Mouse (Mus musculus) embryonic facial prominence, embryonic 12.5 days (tissue): ENCODE results near the gene Olfr1028. TPM values are rescaled to one million over a fixed set of nuclear protein-coding genes. Genes with fewer than 3 reads are reported as not detected.

Experiments
- ATAC-seq: fragments of 200-750 bp; cut with Nextera tagmentation; 2 replicates; pipeline ENCODE4 v1.8.0; 2017; ENCODE audit not compliant: insufficient number of reproducible peaks, insufficient read depth, low FRiP score, low TSS enrichment
- H3K27ac ChIP-seq: fragments of 300-500 bp; sonication (generic); 2 replicates; pipeline ENCODE4 v1.5.1; 2016; ENCODE audit warnings: mild to moderate bottlenecking
- H3K27me3 ChIP-seq: fragments of 300-500 bp; sonication (generic); 2 replicates; pipeline ENCODE4 v1.6.1; 2016; ENCODE audit warnings: mild to moderate bottlenecking, moderate library complexity
- H3K36me3 ChIP-seq: fragments of 300-500 bp; sonication (generic); 2 replicates; pipeline ENCODE4 v1.6.1; 2016; ENCODE audit warnings: mild to moderate bottlenecking
- H3K4me1 ChIP-seq: fragments of 300-500 bp; sonication (generic); 2 replicates; pipeline ENCODE4 v1.6.1; 2016
- H3K4me2 ChIP-seq: fragments of 300-500 bp; sonication (generic); replicated peaks from 2 replicates; pipeline ENCODE4 v1.6.1; 2016; ENCODE audit warnings: mild to moderate bottlenecking, moderate library complexity
- H3K4me3 ChIP-seq: fragments of 300-500 bp; sonication (generic); 2 replicates; pipeline ENCODE4 v1.5.1; 2016; ENCODE audit warnings: mild to moderate bottlenecking
- H3K9ac ChIP-seq: fragments of 300-500 bp; sonication (generic); 2 replicates; pipeline ENCODE4 v1.6.1; 2016; ENCODE audit warnings: mild to moderate bottlenecking, moderate library complexity
- H3K9me3 ChIP-seq: fragments of 300-500 bp; sonication (generic); 2 replicates; pipeline ENCODE4 v1.6.1; 2016; ENCODE audit warnings: mild to moderate bottlenecking, moderate library complexity
- WGBS: fragments of 180-500 bp; shearing (Covaris S2); methylation state at CpG from one replicate; pipeline ENCODE4 v1.1.7; 2016; 5-methylcytosine and 5-hydroxymethylcytosine counted together
- polyA plus RNA-seq: library from polyadenylated mRNA; unstranded; fragments of >200 nt; fragmentation: Nextera tagmentation; extraction: Ambion mirVana; gene quantifications from 2 replicates; pipeline ENCODE4 v1.2.1, GENCODE M21; 2016

The Olfr1028 gene
- not detected in 2 replicates for polyA plus RNA-seq

GRCm38 (mm10) chr2:85950137-85950536, at the start of gene Olfr1028:
Olfr1028 (plus strand) TSS chr2:85950437.
- Histone ChIP-seq H3K9me3 (no peaks in the 10 kb centered on the region), H3K4me1 (no peaks in the 10 kb centered on the region), H3K4me3 (no peak within 1 kb of the TSS), H3K4me2 (no peak within 1 kb of the TSS), H3K9ac (no peak within 1 kb of the TSS), H3K27me3 (no peaks in the 10 kb centered on the region), H3K27ac (no peak within 1 kb of the TSS), H3K36me3 (no peaks in the 10 kb centered on the region)
- WGBS, result 77% methylated on average over 1 of the region's 1 CpGs
- ATAC-seq, result no peak

GRCm38 (mm10) chr2:85904952-85905351, 45.3 kb upstream of the Olfr1028 start, which contains the start of gene Olfr1024:
Olfr1024 (minus strand) TSS chr2:85905052.
- no peak for ATAC-seq
- no peak within 1 kb of the TSS for H3K27ac ChIP-seq
- no peak within 1 kb of the TSS for H3K9ac ChIP-seq
- H3K9me3 ChIP-seq, result no peaks in the 10 kb centered on the region
- no peak within 1 kb of the TSS for H3K4me3 ChIP-seq
- no peak within 1 kb of the TSS for H3K4me2 ChIP-seq
- no peaks in the 10 kb centered on the region for H3K4me1 ChIP-seq
- no peaks in the 10 kb centered on the region for H3K27me3 ChIP-seq
- 81% methylated on average over 3 of the region's 3 CpGs for WGBS
- H3K36me3 ChIP-seq, result no peaks in the 10 kb centered on the region

GRCm38 (mm10) chr2:85913197-85913596, 37.0 kb upstream of the Olfr1028 start:
- no peak overlapping the region for H3K4me3 ChIP-seq
- no peak overlapping the region for H3K27ac ChIP-seq
- no peak overlapping the region for H3K9ac ChIP-seq
- no peak for ATAC-seq
- no peaks in the 10 kb centered on the region for H3K27me3 ChIP-seq
- H3K4me1 ChIP-seq, result no peaks in the 10 kb centered on the region
- no peak overlapping the region for H3K4me2 ChIP-seq
- H3K9me3 ChIP-seq, result no peaks in the 10 kb centered on the region
- H3K36me3 ChIP-seq, result no peaks in the 10 kb centered on the region

GRCm38 (mm10) chr2:85914893-85915292, 35.3 kb upstream of the Olfr1028 start, which contains the start of gene Olfr1025-ps1:
Olfr1025-ps1 (plus strand) TSS chr2:85915193.
- no peaks in the 10 kb centered on the region for H3K9me3 ChIP-seq
- H3K36me3 ChIP-seq, result no peaks in the 10 kb centered on the region
- H3K27me3 ChIP-seq, result no peaks in the 10 kb centered on the region
- no peak for ATAC-seq
- 48% methylated on average over 1 of the region's 1 CpGs for WGBS
- H3K4me1 ChIP-seq, result no peaks in the 10 kb centered on the region
- no peak within 1 kb of the TSS for H3K9ac ChIP-seq
- no peak within 1 kb of the TSS for H3K27ac ChIP-seq
- H3K4me3 ChIP-seq, result no peak within 1 kb of the TSS
- H3K4me2 ChIP-seq, result no peak within 1 kb of the TSS

GRCm38 (mm10) chr2:85921258-85921657, 29.0 kb upstream of the Olfr1028 start, which contains the start of gene Olfr1026:
Olfr1026 (plus strand) TSS chr2:85921558.
- no peaks in the 10 kb centered on the region for H3K9me3 ChIP-seq
- H3K27me3 ChIP-seq, result no peaks in the 10 kb centered on the region
- H3K27ac ChIP-seq, result no peak within 1 kb of the TSS
- H3K9ac ChIP-seq, result no peak within 1 kb of the TSS
- H3K4me3 ChIP-seq, result no peak within 1 kb of the TSS
- H3K36me3 ChIP-seq, result no peaks in the 10 kb centered on the region
- ATAC-seq, result no peak
- H3K4me1 ChIP-seq, result no peaks in the 10 kb centered on the region
- WGBS, result 88% methylated on average over 3 of the region's 3 CpGs
- no peak within 1 kb of the TSS for H3K4me2 ChIP-seq

- H3K36me3 ChIP-seq, result no peaks in the 10 kb centered on the region
- no peak within 1 kb of the TSS for H3K4me2 ChIP-seq
- no peak within 1 kb of the TSS for H3K9ac ChIP-seq
- H3K27me3 ChIP-seq, result no peaks in the 10 kb centered on the region
- no peaks in the 10 kb centered on the region for H3K4me1 ChIP-seq
- H3K9me3 ChIP-seq, result no peaks in the 10 kb centered on the region
- no peak within 1 kb of the TSS for H3K4me3 ChIP-seq
- ATAC-seq, result no peak
- H3K27ac ChIP-seq, result no peak within 1 kb of the TSS
- WGBS, result 88% methylated on average over 2 of the region's 2 CpGs
Observed at GRCm38 (mm10) chr2:85973595-85973994, 23.4 kb downstream of the Olfr1028 start, which contains the start of gene Olfr1029. Olfr1029 (plus strand) TSS chr2:85973895.

- Histone ChIP-seq H3K27ac (no peak within 1 kb of the TSS), H3K27me3 (no peaks in the 10 kb centered on the region), H3K9ac (no peak within 1 kb of the TSS), H3K4me2 (no peak within 1 kb of the TSS), H3K4me1 (no peaks in the 10 kb centered on the region), H3K9me3 (no peaks in the 10 kb centered on the region), H3K36me3 (no peaks in the 10 kb centered on the region), H3K4me3 (no peak within 1 kb of the TSS)
- WGBS, result 84% methylated on average over 1 of the region's 1 CpGs
- no peak for ATAC-seq
Observed at GRCm38 (mm10) chr2:85978976-85979375, 28.7 kb downstream of the Olfr1028 start, which contains the start of gene Olfr1030. Olfr1030 (plus strand) TSS chr2:85979276.

GRCm38 (mm10) chr2:85990004-85990403, 39.8 kb downstream of the Olfr1028 start, which contains the start of gene Olfr1031:
Olfr1031 (plus strand) TSS chr2:85990304.
- Histone ChIP-seq H3K4me1 (no peaks in the 10 kb centered on the region), H3K4me3 (no peak within 1 kb of the TSS), H3K9me3 (no peaks in the 10 kb centered on the region), H3K36me3 (no peaks in the 10 kb centered on the region), H3K4me2 (no peak within 1 kb of the TSS), H3K27ac (no peak within 1 kb of the TSS), H3K9ac (no peak within 1 kb of the TSS), H3K27me3 (no peaks in the 10 kb centered on the region)
- ATAC-seq, result no peak
- 63% methylated on average over 3 of the region's 3 CpGs for WGBS

Other genes starting within 250 kb of the Olfr1028 start
- gene Olfr1009, start 235.0 kb upstream of the Olfr1028 start, polyA plus RNA-seq, result not detected in 2 replicates
- gene Olfr1012, start 187.7 kb upstream of the Olfr1028 start, polyA plus RNA-seq, result not detected in 2 replicates
- gene Olfr1013, start 183.3 kb upstream of the Olfr1028 start, polyA plus RNA-seq, result not detected in 2 replicates
- gene Olfr1014, start 177.7 kb upstream of the Olfr1028 start, polyA plus RNA-seq, result not detected in 2 replicates
- not detected in 2 replicates for gene Olfr1015, start 168.4 kb upstream of the Olfr1028 start, polyA plus RNA-seq
- not detected in 2 replicates for gene Olfr1016, start 147.9 kb upstream of the Olfr1028 start, polyA plus RNA-seq
- not detected in 2 replicates for gene Olfr1018, start 132.0 kb upstream of the Olfr1028 start, polyA plus RNA-seq
- not detected in 2 replicates for gene Olfr1019, start 105.0 kb upstream of the Olfr1028 start, polyA plus RNA-seq
- gene Olfr1020, start 103.4 kb upstream of the Olfr1028 start, polyA plus RNA-seq, result not detected in 2 replicates
- gene Olfr1022, start 81.8 kb upstream of the Olfr1028 start, polyA plus RNA-seq, result not detected in 2 replicates
- gene Olfr1023, start 64.8 kb upstream of the Olfr1028 start, polyA plus RNA-seq, result not detected in 2 replicates
- not detected in 2 replicates for gene Olfr1024, start 45.4 kb upstream of the Olfr1028 start, polyA plus RNA-seq
- gene Olfr1025-ps1, start 35.2 kb upstream of the Olfr1028 start, polyA plus RNA-seq, result not detected in 2 replicates
- gene Olfr1026, start 28.9 kb upstream of the Olfr1028 start, polyA plus RNA-seq, result not detected in 2 replicates
- not detected in 2 replicates for gene Olfr1029, start 23.5 kb downstream of the Olfr1028 start, polyA plus RNA-seq
- gene Olfr1030, start 28.8 kb downstream of the Olfr1028 start, polyA plus RNA-seq, result not detected in 2 replicates
- not detected in 2 replicates for gene Olfr1031, start 39.9 kb downstream of the Olfr1028 start, polyA plus RNA-seq
- gene Olfr1032, start 55.1 kb downstream of the Olfr1028 start, polyA plus RNA-seq, result not detected in 2 replicates
- gene Olfr1033, start 70.2 kb downstream of the Olfr1028 start, polyA plus RNA-seq, result 0.78 TPM in 1 of 2 replicates, not detected in the other
- not detected in 2 replicates for gene Olfr1034, start 95.4 kb downstream of the Olfr1028 start, polyA plus RNA-seq
- gene Olfr1036, start 123.6 kb downstream of the Olfr1028 start, polyA plus RNA-seq, result not detected in 2 replicates
- not detected in 2 replicates for gene Olfr1037, start 136.9 kb downstream of the Olfr1028 start, polyA plus RNA-seq
- gene Olfr1039, start 185.5 kb downstream of the Olfr1028 start, polyA plus RNA-seq, result not detected in 2 replicates
- not detected in 2 replicates for gene Olfr1040, start 196.3 kb downstream of the Olfr1028 start, polyA plus RNA-seq
- gene Olfr1042, start 211.4 kb downstream of the Olfr1028 start, polyA plus RNA-seq, result not detected in 2 replicates
- not detected in 2 replicates for gene Olfr1043, start 217.1 kb downstream of the Olfr1028 start, polyA plus RNA-seq
- not detected in 2 replicates for gene Olfr1044, start 227.4 kb downstream of the Olfr1028 start, polyA plus RNA-seq
- not detected in 2 replicates for gene Olfr52, start 235.2 kb downstream of the Olfr1028 start, polyA plus RNA-seq